Mouse (Mus musculus) spleen, adult 2 months (tissue): ENCODE results near the gene Tmem273.

Source experiments
- CTCF ChIP-seq: fragments of 200-500 bp; IDR thresholded peaks from 2 replicates; pipeline ENCODE4 v1.5.1; 2011; ENCODE audit warnings: mild to moderate bottlenecking, inconsistent platforms; ENCODE audit not compliant: insufficient read depth, insufficient read length, insufficient replicate concordance; ENCODE audit errors: extremely low read depth
- POLR2A ChIP-seq: fragments of 200-500 bp; IDR thresholded peaks from 2 replicates; pipeline ENCODE4 v1.6.1; 2011; ENCODE audit warnings: low read depth, low read length, inconsistent platforms

DNA sequence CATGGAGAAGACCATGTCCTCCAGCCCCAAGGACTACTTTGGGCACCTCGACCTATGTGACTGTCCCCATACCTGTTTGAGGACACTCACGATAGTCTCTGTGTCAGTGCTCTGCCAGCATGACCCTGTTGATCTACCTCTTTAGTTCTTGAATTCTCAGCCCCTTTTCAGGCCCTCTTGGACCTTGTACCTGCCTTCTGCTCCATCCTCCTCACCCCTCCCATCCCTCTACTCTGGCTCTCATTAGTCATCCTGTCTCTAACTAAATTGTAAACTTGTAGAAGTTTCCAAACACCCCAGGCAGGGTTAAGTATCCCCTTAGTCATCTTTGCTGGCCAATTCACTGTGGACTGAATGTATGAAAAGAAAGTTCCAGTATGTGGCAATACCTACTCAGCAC, 12.0 kb downstream of the Tmem273 start:
- TF ChIP-seq POLR2A = no peak
- TF ChIP-seq CTCF = no peak
